Comparison of ENCODE assay signal across 22 mouse cellular contexts in genomic region chr4:91310801-91311200, GRCm38 (mm10).
DNase-seq lines count a peak whose midpoint lies in the region; ATAC-seq and TF ChIP-seq lines count a peak whose summit lies in the region.
"Had no signal": no experiment of that assay in that cellular context is flagged by ENCODE, and none has a peak within 500 bp of the region (broad histone marks: within the 10 kb centered on the region; RNA-seq: fewer than 3 reads in every experiment).

No protein-coding gene starts in this region.

- H3K9me3 ChIP-seq in forebrain, embryonic 13.5 days (replicated peaks) = no peaks in the 10 kb centered on the region
- no peaks in the 10 kb centered on the region for H3K9me3 ChIP-seq in forebrain, embryonic 10.5 days
- H3K9me3 ChIP-seq in forebrain, embryonic 15.5 days = no peaks in the 10 kb centered on the region
- H3K9me3 ChIP-seq in forebrain, embryonic 12.5 days = no peaks in the 10 kb centered on the region
- H3K9me3 ChIP-seq in forebrain, postnatal 0 days (ENCODE audit: low read length) = no peaks in the 10 kb centered on the region
- H3K9me3 ChIP-seq: embryonic facial prominence, embryonic 10.5 days; embryonic facial prominence, embryonic 12.5 days; G1E had no signal

- TF ChIP-seq CTCF in forebrain, postnatal 0 days (IDR thresholded peaks at IDR 0.05; ENCODE audit: low read depth) = no peak

- 66% methylated on average over 1 of the region's 1 CpGs for WGBS in forebrain, embryonic 13.5 days
- WGBS in forebrain, embryonic 10.5 days = 91% methylated on average over 1 of the region's 1 CpGs
- WGBS in forebrain, embryonic 15.5 days = 64% methylated on average over 1 of the region's 1 CpGs
- WGBS in forebrain, embryonic 12.5 days = 89% methylated on average over 1 of the region's 1 CpGs
- WGBS in forebrain, postnatal 0 days = 66% methylated on average over 1 of the region's 1 CpGs

- H3K4me3 ChIP-seq in forebrain, embryonic 13.5 days = no peak overlapping the region
- no peak overlapping the region for H3K4me3 ChIP-seq in forebrain, embryonic 10.5 days
- no peak overlapping the region for H3K4me3 ChIP-seq in forebrain, embryonic 15.5 days
- no peak overlapping the region for H3K4me3 ChIP-seq in forebrain, embryonic 12.5 days (replicated peaks)
- no peak overlapping the region for H3K4me3 ChIP-seq in forebrain, postnatal 0 days (ENCODE audit: low read depth, low read length)
- H3K4me3 ChIP-seq: embryonic facial prominence, embryonic 10.5 days; embryonic facial prominence, embryonic 12.5 days had no signal

- H3K27ac ChIP-seq in forebrain, embryonic 13.5 days = no peak overlapping the region
- no peak overlapping the region for H3K27ac ChIP-seq in forebrain, embryonic 10.5 days
- H3K27ac ChIP-seq in forebrain, embryonic 15.5 days (replicated peaks) = no peak overlapping the region
- no peak overlapping the region for H3K27ac ChIP-seq in forebrain, embryonic 12.5 days
- H3K27ac ChIP-seq in forebrain, postnatal 0 days (ENCODE audit: low read depth, low read length) = no peak overlapping the region
- H3K27ac ChIP-seq: embryonic facial prominence, embryonic 10.5 days; embryonic facial prominence, embryonic 12.5 days had no signal

- H3K27me3 ChIP-seq in forebrain, embryonic 13.5 days = no peaks in the 10 kb centered on the region
- no peaks in the 10 kb centered on the region for H3K27me3 ChIP-seq in forebrain, embryonic 10.5 days (ENCODE audit: poor library complexity, severe bottlenecking)
- H3K27me3 ChIP-seq in forebrain, embryonic 15.5 days = no peaks in the 10 kb centered on the region
- no peaks in the 10 kb centered on the region for H3K27me3 ChIP-seq in forebrain, embryonic 12.5 days
- no peaks in the 10 kb centered on the region for H3K27me3 ChIP-seq in forebrain, postnatal 0 days (ENCODE audit: insufficient read depth, low read length)
- H3K27me3 ChIP-seq: CH12.LX; embryonic facial prominence, embryonic 12.5 days; Patski had no signal

- no peak for DNase-seq in forebrain, embryonic 10.5 days (ENCODE audit: extremely low spot score, low spot score)
- DNase-seq in forebrain, postnatal 0 days = peak; percentile 19
- no peak for DNase-seq in c-Kit-positive CD71-positive TER-119-positive erythroid progenitor cells, embryonic 14.5 days (ENCODE audit: low spot score)
- DNase-seq: adrenal gland, adult 8-10 months; adrenal gland, postnatal 14 days; adrenal gland, postnatal 36 days; B cell, adult 2 months; cerebellum, adult 11-12 months; cerebellum, adult 2 months; cerebellum, adult 9-10 months; cerebellum, postnatal 10 days; cerebellum, postnatal 25 days had no signal

- ATAC-seq in forebrain, embryonic 13.5 days = peak; percentile 72
- peak; percentile 58; the same call in 1 of the 2 replicates for ATAC-seq in forebrain, embryonic 15.5 days (replicated peaks)
- ATAC-seq in forebrain, embryonic 12.5 days (ENCODE audit: low FRiP score) = no peak
- no peak for ATAC-seq in forebrain, postnatal 0 days
- ATAC-seq: activated CD4-positive, CD25-positive, alpha-beta regulatory T cell, adult 4 months; CD4-positive, CD25-positive, alpha-beta regulatory T cell, adult 4 months; Patski had no signal

- no peak overlapping the region for H3K9ac ChIP-seq in forebrain, embryonic 13.5 days
- H3K9ac ChIP-seq in forebrain, embryonic 15.5 days (replicated peaks) = no peak overlapping the region
- H3K9ac ChIP-seq in forebrain, embryonic 12.5 days = no peak overlapping the region
- no peak overlapping the region for H3K9ac ChIP-seq in forebrain, postnatal 0 days
- H3K9ac ChIP-seq: embryonic facial prominence, embryonic 12.5 days had no signal

- H3K36me3 ChIP-seq in forebrain, embryonic 13.5 days (ENCODE audit: poor library complexity, severe bottlenecking) = peaks cover 23% of the 10 kb centered on the region
- H3K36me3 ChIP-seq in forebrain, embryonic 10.5 days (replicated peaks) = peaks cover 23% of the 10 kb centered on the region
- H3K36me3 ChIP-seq in forebrain, embryonic 15.5 days = peaks cover 10% of the 10 kb centered on the region
- peaks cover 18% of the 10 kb centered on the region for H3K36me3 ChIP-seq in forebrain, embryonic 12.5 days (replicated peaks)
- peaks cover 9% of the 10 kb centered on the region; the same call in 1 of the 2 replicates for H3K36me3 ChIP-seq in forebrain, postnatal 0 days (ENCODE audit: insufficient read depth)
- H3K36me3 ChIP-seq: embryonic facial prominence, embryonic 12.5 days; G1E had no signal

- H3K4me1 ChIP-seq in forebrain, embryonic 13.5 days = peaks cover 16% of the 10 kb centered on the region; the same call in 1 of the 2 replicates
- no peaks in the 10 kb centered on the region for H3K4me1 ChIP-seq in forebrain, embryonic 10.5 days
- H3K4me1 ChIP-seq in forebrain, embryonic 15.5 days = peaks cover 19% of the 10 kb centered on the region
- no peaks in the 10 kb centered on the region for H3K4me1 ChIP-seq in forebrain, embryonic 12.5 days
- no peaks in the 10 kb centered on the region for H3K4me1 ChIP-seq in forebrain, postnatal 0 days (ENCODE audit: insufficient read depth)
- H3K4me1 ChIP-seq: embryonic facial prominence, embryonic 10.5 days; embryonic facial prominence, embryonic 12.5 days had no signal

- no peak overlapping the region for H3K4me2 ChIP-seq in forebrain, embryonic 13.5 days
- no peak overlapping the region for H3K4me2 ChIP-seq in forebrain, embryonic 15.5 days (replicated peaks)
- no peak overlapping the region for H3K4me2 ChIP-seq in forebrain, embryonic 12.5 days
- no peak overlapping the region for H3K4me2 ChIP-seq in forebrain, postnatal 0 days (ENCODE audit: low read depth)
- H3K4me2 ChIP-seq: embryonic facial prominence, embryonic 12.5 days had no signal

Comparison
In these comparisons a context has a peak if more than half of its experiments do, and no peak if none do; other contexts are left out.
1. ATAC-seq: peak in forebrain, embryonic 13.5 days (single experiment) and forebrain, embryonic 15.5 days (single experiment); none in forebrain, embryonic 12.5 days (single experiment) and forebrain, postnatal 0 days (single experiment).